8 mouse cellular contexts compared by ENCODE assay signal in the genomic region with DNA sequence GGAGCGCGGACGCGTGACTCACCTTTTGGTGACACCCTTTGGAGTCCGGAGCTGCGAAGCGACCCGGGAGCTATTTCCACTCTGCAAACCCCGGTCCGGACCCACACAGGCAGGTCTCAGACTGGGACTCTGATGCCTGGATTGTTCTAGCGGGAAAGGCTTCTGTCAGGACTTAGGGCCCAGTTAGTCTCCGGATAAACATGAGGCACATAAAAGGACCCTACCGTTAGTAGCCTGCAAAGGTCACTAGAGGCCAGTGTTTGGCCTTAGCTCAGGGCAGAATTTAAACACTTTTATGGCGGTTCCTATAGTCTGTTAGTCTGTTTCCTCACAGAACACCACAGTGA. TPM values are rescaled to one million over a fixed set of nuclear protein-coding genes. Genes with fewer than 3 reads are reported as not detected.
DNase-seq lines count a peak whose midpoint lies in the region; ATAC-seq and TF ChIP-seq lines count a peak whose summit lies in the region.

No protein-coding gene starts in this region.

- H3K4me2 ChIP-seq in kidney, embryonic 16.5 days (replicated peaks; ENCODE audit: low read depth, low read length) = peak overlapping the region; percentile 98
- peak overlapping the region; percentile 85 for H3K4me2 ChIP-seq in liver, embryonic 11.5 days
- peak overlapping the region; percentile 97 for H3K4me2 ChIP-seq in stomach, embryonic 16.5 days (ENCODE audit: low read depth, low read length)

- peaks cover 14% of the 10 kb centered on the region for H3K4me1 ChIP-seq in kidney, embryonic 16.5 days (ENCODE audit: insufficient read depth, low read length)
- H3K4me1 ChIP-seq in bone marrow macrophage, adult 2 months (ENCODE audit: control insufficient read depth, insufficient read depth, low read length) = no peaks in the 10 kb centered on the region
- H3K4me1 ChIP-seq in liver, embryonic 11.5 days (replicated peaks; ENCODE audit: control insufficient read depth, insufficient read depth, low read length) = 0 out of 2 replicates have a peak, but pooled peaks cover 2% of the 10 kb centered on the region
- H3K4me1 ChIP-seq in stomach, embryonic 16.5 days (ENCODE audit: control insufficient read depth, insufficient read depth, low read length) = 0 out of 2 replicates have a peak, but pooled peaks cover 5% of the 10 kb centered on the region

- H3K27ac ChIP-seq in kidney, embryonic 16.5 days (ENCODE audit: low read length) = no peak overlapping the region
- H3K27ac ChIP-seq in bone marrow macrophage, adult 2 months (ENCODE audit: insufficient read depth, low read depth, low read length) = no peak overlapping the region
- no peak overlapping the region for H3K27ac ChIP-seq in liver, embryonic 11.5 days (ENCODE audit: low read depth, low read length)
- H3K27ac ChIP-seq in stomach, embryonic 16.5 days (ENCODE audit: low read length) = no peak overlapping the region

- WGBS in kidney, embryonic 16.5 days = under 1% methylated on average over 14 of the region's 14 CpGs
- 5% methylated on average over 14 of the region's 14 CpGs for WGBS in liver, embryonic 11.5 days
- 2% methylated on average over 14 of the region's 14 CpGs for WGBS in stomach, embryonic 16.5 days

- no peaks in the 10 kb centered on the region for H3K36me3 ChIP-seq in kidney, embryonic 16.5 days (ENCODE audit: insufficient read depth, low read length)
- H3K36me3 ChIP-seq in liver, embryonic 11.5 days (ENCODE audit: control insufficient read depth, insufficient read depth, low read length) = no peaks in the 10 kb centered on the region
- no peaks in the 10 kb centered on the region for H3K36me3 ChIP-seq in stomach, embryonic 16.5 days (ENCODE audit: control insufficient read depth, insufficient read depth, low read length)

- H3K4me3 ChIP-seq in kidney, embryonic 16.5 days (ENCODE audit: low read length) = peak overlapping the region; percentile 73
- peak overlapping the region; percentile 61 for H3K4me3 ChIP-seq in bone marrow macrophage, adult 2 months (ENCODE audit: insufficient read depth, low read length)
- H3K4me3 ChIP-seq in liver, embryonic 11.5 days (ENCODE audit: low read depth, low read length) = peak overlapping the region; percentile 63
- H3K4me3 ChIP-seq in stomach, embryonic 16.5 days (replicated peaks; ENCODE audit: low read length) = peak overlapping the region; percentile 69

- TF ChIP-seq CTCF in bone marrow macrophage, adult 2 months (IDR thresholded peaks at IDR 0.05; ENCODE audit: low read depth, low read length) = no peak

- peaks cover 10% of the 10 kb centered on the region for H3K27me3 ChIP-seq in kidney, embryonic 16.5 days (ENCODE audit: insufficient read depth, low read length)
- H3K27me3 ChIP-seq in liver, embryonic 11.5 days (replicated peaks; ENCODE audit: control insufficient read depth, insufficient read depth, low read length) = peaks cover 49% of the 10 kb centered on the region
- no peaks in the 10 kb centered on the region for H3K27me3 ChIP-seq in stomach, embryonic 16.5 days (ENCODE audit: control insufficient read depth, insufficient read depth, low read length)

- DNase-seq in kidney, postnatal 10 days = no peak
- peak; percentile 67 for DNase-seq in forelimb bud, embryonic 11.5 days (ENCODE audit: low read depth, low spot score)
- DNase-seq in liver, embryonic 11.5 days (ENCODE audit: low spot score) = no peak
- DNase-seq in layer of hippocampus, adult 8-10 months (ENCODE audit: low spot score in 2 of 2) = no peak

- peak; percentile 71 for ATAC-seq in kidney, embryonic 16.5 days (ENCODE audit: low FRiP score, low TSS enrichment)
- ATAC-seq in liver, embryonic 11.5 days (replicated peaks; ENCODE audit: low FRiP score) = no peak
- ATAC-seq in stomach, embryonic 16.5 days (ENCODE audit: insufficient read depth, low FRiP score) = no peak; the same call in 1 of the 2 replicates
- ATAC-seq in inflammation-experienced regulatory T-cells, adult 6 months = no peak

- H3K9ac ChIP-seq in kidney, embryonic 16.5 days (replicated peaks; ENCODE audit: low read length) = peak overlapping the region; percentile 82
- no peak overlapping the region for H3K9ac ChIP-seq in liver, embryonic 11.5 days (ENCODE audit: low read depth, low read length)
- H3K9ac ChIP-seq in stomach, embryonic 16.5 days (ENCODE audit: low read length) = peak overlapping the region; percentile 81

- no peaks in the 10 kb centered on the region for H3K9me3 ChIP-seq in kidney, embryonic 16.5 days (ENCODE audit: low read length)
- no peaks in the 10 kb centered on the region for H3K9me3 ChIP-seq in liver, embryonic 11.5 days (ENCODE audit: control insufficient read depth, low read length)
- no peaks in the 10 kb centered on the region for H3K9me3 ChIP-seq in stomach, embryonic 16.5 days (replicated peaks; ENCODE audit: control insufficient read depth, low read length)

- no peak for TF ChIP-seq POLR2A in bone marrow macrophage, adult 2 months (IDR thresholded peaks at IDR 0.05; ENCODE audit: borderline replicate concordance, low read depth, low read length)

RNA-seq across cellular contexts. Expression of a gene that starts 0.3 kb away (rescaled TPM):
- 9.6 and 10.1 TPM in 2 replicates for polyA plus RNA-seq in kidney, embryonic 16.5 days (2015; fragmentation: Nextera tagmentation; extraction: Ambion mirVana)
- polyA plus RNA-seq in bone marrow macrophage, adult 2 months (2012; ENCODE audit: insufficient read depth, insufficient read length, missing spikeins) = not detected in 2 replicates
- polyA plus RNA-seq in liver, embryonic 11.5 days (2014; fragmentation: Nextera tagmentation; extraction: Ambion mirVana) = 3.2 and 3.3 TPM in 2 replicates
- 6.2 and 6.4 TPM in 2 replicates for polyA plus RNA-seq in stomach, embryonic 16.5 days (2015; fragmentation: Nextera tagmentation; extraction: Ambion mirVana)
- 1 to 10 TPM; 1.6 to 3.1 (median 2.5) TPM for total RNA-seq in layer of hippocampus, adult 8-10 months (2022)
- polyA plus RNA-seq in inflammation-experienced regulatory T-cells, adult 6 months (2017; shearing (Covaris generic)) = under 1 TPM in 1 of 3 experiments, not detected in 2; 0.16 TPM
